Mouse (Mus musculus): ENCODE measurements around the gene Sh3rf3.

The Sh3rf3 gene

GRCm38 (mm10) chr10:58915301-58916245, 102.4 kb downstream of the Sh3rf3 start:
- no peak for ATAC-seq (ENCODE audit: low TSS enrichment)

DNA sequence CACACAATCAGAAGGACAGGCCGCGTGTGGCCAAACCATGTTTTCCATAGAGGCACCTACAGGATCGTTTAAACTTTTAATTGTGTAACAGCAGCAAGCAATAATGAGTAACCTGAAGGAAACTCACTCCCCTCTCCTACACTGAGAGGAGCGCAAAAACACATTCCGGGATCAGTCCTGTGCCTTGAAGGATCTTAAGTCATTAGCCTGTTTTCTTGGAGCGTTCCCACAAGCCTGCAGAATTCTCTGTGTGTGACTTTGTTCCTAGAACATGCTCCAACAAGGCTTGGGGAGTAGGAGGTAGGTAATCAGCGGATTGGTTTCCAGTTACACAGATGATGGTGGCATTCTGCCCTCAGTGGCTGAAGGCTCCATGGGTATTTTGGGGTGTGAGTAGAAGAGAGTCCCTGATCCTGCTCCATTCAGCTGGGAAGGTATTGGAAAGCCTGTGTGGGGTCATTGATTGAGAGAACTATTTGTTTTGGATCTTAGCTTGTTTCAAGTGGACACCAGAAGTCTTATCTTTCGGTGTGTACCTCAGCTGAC, 108.6 kb downstream of the Sh3rf3 start:
- no peak for ATAC-seq (ENCODE audit: low TSS enrichment)

DNA sequence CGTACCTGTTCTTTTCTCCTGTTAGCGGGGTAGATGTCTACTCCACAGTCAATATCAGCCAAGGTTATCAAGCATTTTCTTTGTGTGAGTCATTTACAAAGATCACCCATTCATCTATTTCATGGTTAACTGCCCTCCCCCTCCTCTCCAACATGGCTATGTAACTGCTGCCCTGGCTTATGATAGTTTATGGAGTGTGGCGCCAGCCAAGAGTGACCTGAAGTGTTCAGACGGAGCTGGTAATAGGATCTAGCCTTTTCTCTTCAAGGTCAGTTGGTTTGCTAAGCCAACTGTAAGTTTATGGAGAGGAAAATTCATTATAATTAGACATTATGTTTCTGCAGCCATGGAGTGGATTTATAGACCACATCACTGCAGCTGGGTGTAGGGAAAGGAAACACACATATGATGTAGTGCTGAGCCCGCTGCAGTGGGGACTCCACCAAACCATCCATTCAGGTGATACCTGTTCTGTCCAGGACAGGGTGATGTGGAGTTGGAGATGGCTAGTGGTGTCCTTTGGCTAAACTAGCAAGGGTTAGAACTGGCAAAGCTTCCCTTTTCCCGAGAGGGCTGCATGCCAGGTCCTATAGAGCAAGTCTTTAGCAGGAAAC, 109.2 kb downstream of the Sh3rf3 start:
- no peak for ATAC-seq (ENCODE audit: low TSS enrichment)

DNA sequence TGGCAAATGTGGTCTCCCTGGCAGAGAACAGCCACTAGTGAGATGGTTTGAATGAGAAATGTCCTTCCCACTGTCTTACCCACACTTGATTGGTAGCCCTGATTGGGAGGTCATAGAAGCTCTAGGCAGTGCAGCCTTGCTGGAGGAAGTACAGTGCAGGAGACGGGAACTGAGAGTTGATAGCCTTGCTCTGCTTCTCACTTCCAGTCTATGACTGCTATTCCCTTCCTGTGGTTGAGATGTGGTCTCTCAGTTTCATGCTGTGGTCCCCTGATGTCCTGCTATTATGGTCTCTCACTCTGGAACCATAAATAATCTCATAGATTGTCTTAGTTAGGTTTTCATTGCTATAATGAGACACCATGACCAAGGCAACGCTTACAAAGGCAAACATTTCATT, 109.8 kb downstream of the Sh3rf3 start:
- ATAC-seq (ENCODE audit: low TSS enrichment) = no peak

- ATAC-seq (ENCODE audit: low TSS enrichment) = peak; percentile 92
These were observed 113.4 kb downstream of the Sh3rf3 start for GRCm38 (mm10) chr10:58926578-58926977.

DNA sequence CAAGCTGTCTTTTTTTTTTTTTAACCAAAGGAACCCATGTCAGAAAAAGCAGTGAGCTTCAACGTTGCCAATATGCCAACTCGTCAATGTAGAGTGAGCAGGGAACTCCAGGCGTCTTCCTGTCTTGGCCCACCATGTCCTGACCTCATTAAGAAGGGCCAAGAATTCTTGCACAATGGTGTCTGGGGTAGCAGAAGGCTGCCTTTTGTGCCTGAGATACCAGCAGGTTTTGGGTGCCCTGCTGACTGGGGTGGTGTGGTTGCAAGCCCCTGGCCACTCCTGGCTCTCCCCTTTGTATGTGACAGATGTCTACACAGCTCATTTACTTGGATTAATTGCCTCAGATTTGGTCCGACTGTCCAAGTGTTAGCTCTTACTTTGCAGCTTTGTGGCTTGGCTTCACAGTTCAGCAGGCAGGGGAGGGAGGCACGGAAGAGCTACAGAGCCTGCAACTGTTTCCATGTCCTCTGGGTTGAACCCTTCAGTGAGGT, 115.8 kb downstream of the Sh3rf3 start:
- ATAC-seq (ENCODE audit: low TSS enrichment) = no peak

DNA sequence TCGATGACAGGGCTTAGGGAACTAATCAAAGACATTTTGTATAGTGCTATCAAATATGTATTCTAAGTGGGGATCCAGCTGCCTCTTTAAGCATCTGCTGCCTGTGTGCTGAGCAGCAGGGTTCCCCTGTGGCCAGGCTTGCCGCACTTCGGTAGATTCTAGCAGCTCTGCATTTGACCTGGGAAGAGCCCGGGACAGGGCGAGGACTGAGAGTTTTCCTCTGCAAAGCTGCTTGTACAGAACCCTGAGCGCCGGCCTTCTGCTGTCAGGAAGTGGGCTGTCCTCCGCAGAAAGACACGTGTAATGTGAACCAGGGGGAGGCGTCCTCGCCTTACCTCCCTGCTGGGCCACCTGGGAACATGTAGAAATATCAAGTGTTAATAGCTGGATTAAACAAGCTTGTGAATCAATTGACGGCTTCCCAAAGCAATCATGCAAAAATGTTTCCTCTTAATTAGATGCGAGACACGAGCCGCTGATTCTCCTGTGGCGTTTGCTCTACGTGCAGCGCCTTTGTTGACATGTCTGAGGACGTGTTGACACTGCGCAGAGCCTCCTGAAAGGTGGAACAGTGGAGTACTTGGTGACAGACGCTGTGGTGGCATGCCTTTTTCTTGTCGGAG, 119.1 kb downstream of the Sh3rf3 start:
- peak; percentile 45 for ATAC-seq (ENCODE audit: low TSS enrichment)

- no peak for ATAC-seq (ENCODE audit: low TSS enrichment)
These were observed 122.4 kb downstream of the Sh3rf3 start for GRCm38 (mm10) chr10:58935606-58936005.

- ATAC-seq (ENCODE audit: low TSS enrichment) = no peak; the same call in 1 of the 2 replicates
These were observed 123.3 kb downstream of the Sh3rf3 start for GRCm38 (mm10) chr10:58936441-58936860.

DNA sequence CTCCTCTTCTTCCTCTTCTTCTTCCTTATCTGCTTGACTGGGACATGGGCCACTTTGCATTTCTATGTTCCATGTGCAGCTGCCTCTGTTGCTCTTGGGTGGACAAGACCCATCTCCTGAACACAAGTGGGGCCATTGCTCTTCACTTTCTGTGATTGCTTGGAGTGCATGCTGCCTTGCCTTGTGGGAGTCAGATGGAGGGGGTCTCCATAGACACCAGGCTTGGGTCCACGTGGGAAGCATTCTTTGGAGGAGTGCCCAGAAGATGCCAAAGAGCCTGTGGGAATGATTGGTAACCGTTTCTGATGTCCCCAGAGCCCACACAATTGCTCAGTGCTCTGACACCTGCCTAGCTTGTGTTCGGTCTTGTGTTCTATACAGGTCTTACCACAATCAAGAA, 124.4 kb downstream of the Sh3rf3 start:
- no peak for ATAC-seq (ENCODE audit: low TSS enrichment)

- no peak for ATAC-seq (ENCODE audit: low TSS enrichment)
These were observed 129.7 kb downstream of the Sh3rf3 start for GRCm38 (mm10) chr10:58942819-58943218.

GRCm38 (mm10) chr10:58943661-58944400, 130.7 kb downstream of the Sh3rf3 start:
- no peak; the same call in 1 of the 2 replicates for ATAC-seq (ENCODE audit: low TSS enrichment)

DNA sequence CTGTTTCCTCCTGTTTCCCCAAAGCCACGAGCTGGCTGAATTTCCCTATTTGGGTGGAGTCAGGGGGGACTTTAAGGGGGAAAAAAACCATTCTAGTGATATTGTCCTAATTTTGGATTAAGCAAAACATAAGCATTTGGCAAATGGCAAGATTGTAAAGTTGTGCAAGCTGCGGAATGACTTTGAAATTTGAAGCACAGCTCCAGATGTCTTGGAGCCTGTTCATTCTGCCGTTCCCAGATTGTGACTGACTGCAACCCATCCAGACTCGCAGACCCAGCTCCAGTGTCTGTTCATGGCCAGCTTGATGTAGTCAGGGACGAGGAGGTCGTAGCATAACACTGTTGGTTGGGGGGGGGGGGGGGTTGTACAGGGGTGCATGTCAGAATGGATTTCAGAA, 131.8 kb downstream of the Sh3rf3 start:
- 0 out of 2 replicates have a peak, but pooled peaks have one; percentile 9 for ATAC-seq (ENCODE audit: low TSS enrichment)

DNA sequence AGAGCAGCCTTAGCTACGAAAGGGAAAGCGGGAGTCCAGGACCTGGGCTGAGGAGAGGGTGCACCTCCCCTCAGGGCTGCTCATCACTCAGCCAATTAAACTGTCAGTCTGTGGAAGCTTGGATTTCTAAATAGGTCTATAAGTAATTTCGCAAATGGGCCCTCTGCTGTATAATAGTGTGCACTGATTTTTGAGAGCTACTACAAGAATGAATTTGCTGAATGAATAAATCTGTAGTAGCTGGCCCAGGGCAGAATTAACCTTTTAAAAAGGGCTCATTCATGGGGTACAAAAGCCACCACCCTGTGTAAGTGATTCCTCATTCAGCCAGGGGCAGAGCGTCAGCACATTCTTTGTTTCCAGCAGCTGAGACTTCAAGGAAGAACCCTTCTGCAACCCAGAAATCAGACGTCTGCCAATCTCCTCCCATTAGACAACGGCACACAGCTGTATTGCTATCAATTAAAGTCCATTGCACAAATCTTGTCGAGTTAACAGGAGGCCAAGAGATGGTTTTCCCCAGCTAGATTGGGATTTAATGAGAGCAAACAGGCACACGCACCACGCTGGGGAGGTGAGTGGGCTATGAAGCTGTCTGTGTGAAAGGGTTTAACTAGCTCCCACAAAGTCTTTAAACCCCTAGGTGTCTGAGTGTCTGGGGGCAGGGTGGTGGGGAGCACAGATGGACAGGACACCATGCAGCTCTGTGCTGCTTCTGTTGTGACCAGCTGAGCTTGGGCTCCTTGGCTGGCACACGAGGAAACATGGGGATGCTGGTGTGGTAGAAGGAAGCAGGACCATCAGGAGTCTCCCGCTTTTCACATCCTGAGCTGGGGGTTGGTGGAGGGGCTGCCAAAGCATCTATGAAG, 136.8 kb downstream of the Sh3rf3 start:
- peak; percentile 25; the same call in 1 of the 2 replicates for ATAC-seq (ENCODE audit: low TSS enrichment)

DNA sequence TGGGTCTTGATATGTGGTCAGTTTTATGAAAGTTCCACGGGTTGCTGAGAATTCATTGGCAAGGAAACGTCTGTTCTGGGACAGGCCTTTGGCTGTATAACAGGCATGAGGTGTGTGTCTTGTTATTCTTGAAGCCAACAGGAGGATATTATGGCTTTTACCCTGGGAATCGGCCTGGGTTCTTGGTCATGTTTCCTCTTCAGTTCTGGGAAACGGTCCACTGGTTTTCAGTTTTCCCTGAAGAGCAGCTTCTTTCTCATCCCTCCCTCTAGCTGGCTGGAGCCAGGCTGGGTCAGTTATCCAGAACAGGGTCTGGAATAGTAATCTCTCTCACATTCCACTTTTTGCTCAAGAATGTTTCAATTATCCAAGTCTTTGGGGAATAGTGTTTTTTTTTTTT, 147.0 kb downstream of the Sh3rf3 start:
- ATAC-seq (ENCODE audit: low TSS enrichment) = no peak

- no peak for ATAC-seq (ENCODE audit: low TSS enrichment)
These were observed 155.1 kb downstream of the Sh3rf3 start for GRCm38 (mm10) chr10:58968236-58968635.

- ATAC-seq (ENCODE audit: low TSS enrichment) = no peak
These were observed 156.2 kb downstream of the Sh3rf3 start for GRCm38 (mm10) chr10:58969351-58969750.

DNA sequence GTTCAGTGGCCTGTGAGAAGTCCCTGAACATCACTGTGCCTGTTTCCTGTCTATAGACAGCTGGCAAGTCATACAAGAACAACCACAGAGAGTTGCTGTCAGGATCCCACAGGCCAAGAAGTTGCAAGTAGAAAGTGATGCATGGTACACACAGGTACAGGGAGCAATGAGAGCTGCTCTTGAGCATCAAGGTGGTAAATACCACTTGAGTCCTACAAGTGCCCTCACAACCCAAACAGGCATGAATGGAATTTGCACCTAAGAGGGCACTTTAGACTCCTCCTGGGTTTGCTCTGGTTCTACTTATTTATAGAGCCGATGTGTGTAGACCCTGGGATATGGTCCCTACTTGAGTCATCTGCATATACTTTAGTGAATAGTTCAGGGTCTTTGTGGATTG, 159.0 kb downstream of the Sh3rf3 start:
- no peak for ATAC-seq (ENCODE audit: low TSS enrichment)

DNA sequence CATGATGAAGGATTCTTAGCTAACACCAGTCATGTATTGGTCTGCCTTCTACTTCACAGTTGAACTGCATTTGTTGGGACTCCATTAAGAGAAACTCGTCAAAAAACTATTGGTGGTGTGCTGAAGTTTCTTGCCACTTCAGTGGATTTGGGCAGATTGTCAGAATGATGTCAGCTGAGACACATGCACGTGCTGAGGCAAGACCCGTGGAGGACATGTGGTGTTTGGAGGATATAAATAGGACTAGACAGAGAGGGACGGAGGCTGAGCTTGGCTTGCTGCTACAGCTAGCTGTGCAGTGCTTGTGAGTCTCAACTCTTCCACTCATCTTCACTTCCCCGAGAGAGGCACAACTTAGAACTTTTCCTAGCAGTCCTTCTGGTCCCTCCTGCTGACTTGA, 161.0 kb downstream of the Sh3rf3 start:
- ATAC-seq (ENCODE audit: low TSS enrichment) = no peak

GRCm38 (mm10) chr10:58979320-58979959, 166.3 kb downstream of the Sh3rf3 start:
- ATAC-seq (ENCODE audit: low TSS enrichment) = no peak
